Mouse (Mus musculus) CD4-positive helper T cell, adult 2 months (primary cell): ENCODE data around the gene Psmb10.
"Not testable (repeated sequence)": the region's sequence is repeated elsewhere in the genome, so short reads cannot be mapped to it uniquely, and the experiment has no call there.

Experiments used
- DNase-seq: peaks from one replicate; pipeline ENCODE4 v3.0.0-alpha.2; 2012; ENCODE audit warnings: low read depth, missing footprints, low spot score

Gene Psmb10

GRCm38 (mm10) chr8:105938306-105938669 is at the start of gene Psmb10:
TSS of gene Psmb10 (minus strand) at chr8:105938444.
- DNase-seq: peak; percentile 60

- not testable (repeated sequence) for DNase-seq
Measured at GRCm38 (mm10) chr8:105983406-105983805, 45.2 kb upstream of the Psmb10 start.

- no peak for DNase-seq
Measured at GRCm38 (mm10) chr8:105981146-105981545, 42.9 kb upstream of the Psmb10 start.

GRCm38 (mm10) chr8:105979325-105979724 is 41.1 kb upstream of the Psmb10 start, which contains the start of gene Dpep3:
TSS of gene Dpep3 (minus strand) at chr8:105979429.
- no peak for DNase-seq

GRCm38 (mm10) chr8:105975363-105975762 is 37.1 kb upstream of the Psmb10 start:
- DNase-seq: no peak

GRCm38 (mm10) chr8:105971019-105971720 is 32.9 kb upstream of the Psmb10 start:
- no peak for DNase-seq

GRCm38 (mm10) chr8:105969367-105969766 is 31.1 kb upstream of the Psmb10 start:
- DNase-seq: no peak

- DNase-seq: peak; percentile 18
Measured at GRCm38 (mm10) chr8:105966692-105967311, 28.6 kb upstream of the Psmb10 start.

- DNase-seq: peak; percentile 79
Measured at GRCm38 (mm10) chr8:105965905-105966341, 27.7 kb upstream of the Psmb10 start, which contains the start of gene Slc12a4. TSS of gene Slc12a4 (minus strand) at chr8:105966097.

GRCm38 (mm10) chr8:105965266-105965904 is 27.1 kb upstream of the Psmb10 start:
- peak; percentile 61 for DNase-seq

GRCm38 (mm10) chr8:105964506-105965265 is 26.4 kb upstream of the Psmb10 start:
- no peak for DNase-seq

GRCm38 (mm10) chr8:105961536-105961935 is 23.3 kb upstream of the Psmb10 start:
- no peak for DNase-seq

- no peak for DNase-seq
Measured at GRCm38 (mm10) chr8:105961101-105961500, 22.9 kb upstream of the Psmb10 start.

- DNase-seq: no peak
Measured at GRCm38 (mm10) chr8:105959350-105959749, 21.1 kb upstream of the Psmb10 start.

- no peak for DNase-seq
Measured at GRCm38 (mm10) chr8:105957813-105958212, 19.6 kb upstream of the Psmb10 start.

- no peak for DNase-seq
Measured at GRCm38 (mm10) chr8:105956556-105956955, 18.3 kb upstream of the Psmb10 start.

- no peak for DNase-seq
Measured at GRCm38 (mm10) chr8:105951057-105951659, 12.9 kb upstream of the Psmb10 start.

- DNase-seq: no peak
Measured at GRCm38 (mm10) chr8:105949350-105949749, 11.1 kb upstream of the Psmb10 start.

- DNase-seq: no peak
Measured at GRCm38 (mm10) chr8:105943321-105943739, 5.1 kb upstream of the Psmb10 start, which contains the start of gene Lcat. TSS of gene Lcat (minus strand) at chr8:105943382.

- DNase-seq: no peak
Measured at GRCm38 (mm10) chr8:105942542-105942941, 4.3 kb upstream of the Psmb10 start.

- no peak for DNase-seq
Measured at GRCm38 (mm10) chr8:105942026-105942425, 3.8 kb upstream of the Psmb10 start.
